Mouse (Mus musculus): ENCODE measurements at regions not wholly inside any gene's neighbourhood (a gene's known extent, or its start where the extent isn't known, plus 50 kb on each side); places are given as distances from the start of the nearest gene placed in this dataset.

GRCm38 (mm10) chr17:31748158-31748557 is 70.6 kb downstream of the Cryaa start:
- TF ChIP-seq POLR2A (IDR thresholded peaks at IDR 0.05; ENCODE audit: borderline replicate concordance, extremely low read depth, low read depth, low read length) (no peak), CTCF (IDR thresholded peaks at IDR 0.05; ENCODE audit: insufficient read depth, low read length) (no peak)

Data from lung, adult 2 months (tissue).